Mouse (Mus musculus) midbrain, embryonic 16.5 days (tissue): ENCODE measurements around the gene Sigirr. TPM values are rescaled to one million over a fixed set of nuclear protein-coding genes. Genes with fewer than 3 reads are reported as not detected.
A peak's percentile ranks its signal among the peaks of the same experiment; 100 is the strongest.

ENCODE experiments used
- ATAC-seq: fragments of 200-750 bp; cut with Nextera tagmentation; 2 replicates; pipeline ENCODE4 v1.8.0; 2017; ENCODE audit warnings: moderate TSS enrichment
- H3K27ac ChIP-seq: fragments of 300-500 bp; sonication (generic); 2 replicates; pipeline ENCODE4 v1.5.1; 2014; ENCODE audit warnings: mild to moderate bottlenecking, low read length, mixed read lengths
- H3K27me3 ChIP-seq: fragments of 300-500 bp; sonication (generic); 2 replicates; pipeline ENCODE4 v1.6.1; 2014; ENCODE audit warnings: low read depth, low read length, mixed read lengths; ENCODE audit not compliant: control insufficient read depth, insufficient read depth
- H3K36me3 ChIP-seq: fragments of 300-500 bp; sonication (generic); 2 replicates; pipeline ENCODE4 v1.6.1; 2014; ENCODE audit warnings: mild to moderate bottlenecking, low read length, moderate library complexity, mixed read lengths; ENCODE audit not compliant: control insufficient read depth, insufficient read depth
- H3K4me1 ChIP-seq: fragments of 300-500 bp; sonication (generic); 2 replicates; pipeline ENCODE4 v1.6.1; 2014; ENCODE audit warnings: mild to moderate bottlenecking, low read length, mixed read lengths; ENCODE audit not compliant: control insufficient read depth, insufficient read depth
- H3K4me2 ChIP-seq: fragments of 300-500 bp; sonication (generic); 2 replicates; pipeline ENCODE4 v1.6.1; 2014; ENCODE audit warnings: mild to moderate bottlenecking, low read length, mixed read lengths
- H3K4me3 ChIP-seq: fragments of 300-500 bp; sonication (generic); 2 replicates; pipeline ENCODE4 v1.5.1; 2014; ENCODE audit warnings: low read depth, mild to moderate bottlenecking, low read length, moderate library complexity, mixed read lengths
- H3K9ac ChIP-seq: fragments of 300-500 bp; sonication (generic); 2 replicates; pipeline ENCODE4 v1.6.1; 2014; ENCODE audit warnings: low read depth, low read length, mixed read lengths
- H3K9me3 ChIP-seq: fragments of 300-500 bp; sonication (generic); replicated peaks from 2 replicates; pipeline ENCODE4 v1.6.1; 2014; ENCODE audit warnings: mild to moderate bottlenecking, low read length, mixed read lengths; ENCODE audit not compliant: control insufficient read depth, poor library complexity, severe bottlenecking
- WGBS: fragments of 180-500 bp; shearing (Covaris S2); extraction: QIAGEN DNeasy Blood & Tissue Kit; methylation state at CpG from one replicate; pipeline ENCODE4 v1.1.7; 2014; 5-methylcytosine and 5-hydroxymethylcytosine counted together
- polyA plus RNA-seq: library from polyadenylated mRNA; unstranded; fragments of >200 nt; fragmentation: Nextera tagmentation; extraction: Ambion mirVana; gene quantifications from 2 replicates; pipeline ENCODE4 v1.2.1, GENCODE M21; 2015

Sigirr gene
- polyA plus RNA-seq, 1 experiment from 2014 or later = 2.0 TPM

- no peak within 1 kb of the TSS for H3K4me2 ChIP-seq
- no peaks in the 10 kb centered on the region for H3K4me1 ChIP-seq
- ATAC-seq = no peak
- H3K9ac ChIP-seq = no peak within 1 kb of the TSS
- no peaks in the 10 kb centered on the region for H3K36me3 ChIP-seq
- H3K27me3 ChIP-seq = no peaks in the 10 kb centered on the region
- H3K27ac ChIP-seq = no peak within 1 kb of the TSS
- H3K4me3 ChIP-seq = no peak within 1 kb of the TSS
- no peaks in the 10 kb centered on the region for H3K9me3 ChIP-seq
- 18% methylated on average over 9 of the region's 9 CpGs for WGBS
Measured at GRCm38 (mm10) chr7:141117636-141118035, 17.3 kb upstream of the Sigirr start, which contains the start of gene Ano9. Gene Ano9, minus strand, starts transcription at chr7:141117806.

GRCm38 (mm10) chr7:141115874-141116273 is 15.5 kb upstream of the Sigirr start:
- H3K4me1 ChIP-seq = no peaks in the 10 kb centered on the region
- no peak overlapping the region for H3K9ac ChIP-seq
- H3K9me3 ChIP-seq = no peaks in the 10 kb centered on the region
- H3K36me3 ChIP-seq = no peaks in the 10 kb centered on the region
- H3K27ac ChIP-seq = no peak overlapping the region
- 85% methylated on average over 9 of the region's 9 CpGs for whole genome bisulfite sequencing
- H3K4me2 ChIP-seq = no peak overlapping the region
- no peak for ATAC-seq
- H3K27me3 ChIP-seq = no peaks in the 10 kb centered on the region
- H3K4me3 ChIP-seq = no peak overlapping the region

GRCm38 (mm10) chr7:141103161-141103560 is 2.8 kb upstream of the Sigirr start:
- Histone ChIP-seq H3K27ac (no peak overlapping the region), H3K4me2 (no peak overlapping the region), H3K9ac (no peak overlapping the region), H3K4me3 (no peak overlapping the region), H3K36me3 (no peaks in the 10 kb centered on the region), H3K4me1 (peaks cover 4% of the 10 kb centered on the region; the same call in 1 of the 2 replicates), H3K9me3 (no peaks in the 10 kb centered on the region), H3K27me3 (peaks cover 34% of the 10 kb centered on the region)
- WGBS = 71% methylated on average over 3 of the region's 3 CpGs
- no peak for ATAC-seq

GRCm38 (mm10) chr7:141097177-141097576 is 3.2 kb downstream of the Sigirr start:
- Histone ChIP-seq H3K36me3 (no peaks in the 10 kb centered on the region), H3K4me2 (no peak overlapping the region), H3K9me3 (no peaks in the 10 kb centered on the region), H3K27ac (no peak overlapping the region), H3K4me1 (peaks cover 4% of the 10 kb centered on the region; the same call in 1 of the 2 replicates), H3K4me3 (no peak overlapping the region), H3K27me3 (peaks cover 35% of the 10 kb centered on the region), H3K9ac (no peak overlapping the region)
- 88% methylated on average over 5 of the region's 5 CpGs for WGBS
- no peak for ATAC-seq

GRCm38 (mm10) chr7:141096649-141097056 is 3.7 kb downstream of the Sigirr start:
- 56% methylated on average over 6 of the region's 6 CpGs for WGBS
- H3K4me2 ChIP-seq = no peak overlapping the region

GRCm38 (mm10) chr7:141096021-141096420 is 4.4 kb downstream of the Sigirr start:
- no peak overlapping the region for H3K4me3 ChIP-seq
- peaks cover 28% of the 10 kb centered on the region for H3K27me3 ChIP-seq
- 81% methylated on average over 6 of the region's 6 CpGs for WGBS
- no peak for ATAC-seq
- H3K9ac ChIP-seq = no peak overlapping the region
- no peaks in the 10 kb centered on the region for H3K9me3 ChIP-seq
- peaks cover 4% of the 10 kb centered on the region; the same call in 1 of the 2 replicates for H3K4me1 ChIP-seq
- H3K4me2 ChIP-seq = no peak overlapping the region
- no peaks in the 10 kb centered on the region for H3K36me3 ChIP-seq
- H3K27ac ChIP-seq = no peak overlapping the region

More at GRCm38 (mm10) chr7:141096649-141097056, 3.7 kb downstream of the Sigirr start:
- no peak overlapping the region for H3K9ac ChIP-seq
- H3K27ac ChIP-seq = no peak overlapping the region
- H3K4me3 ChIP-seq = no peak overlapping the region
- H3K4me1 ChIP-seq = peaks cover 4% of the 10 kb centered on the region; the same call in 1 of the 2 replicates
- no peak for ATAC-seq
- no peaks in the 10 kb centered on the region for H3K9me3 ChIP-seq
- H3K27me3 ChIP-seq = peaks cover 34% of the 10 kb centered on the region
- H3K36me3 ChIP-seq = no peaks in the 10 kb centered on the region

- Histone ChIP-seq H3K27me3 (peaks cover 19% of the 10 kb centered on the region), H3K4me1 (no peaks in the 10 kb centered on the region; the same call in 1 of the 2 replicates), H3K9me3 (no peaks in the 10 kb centered on the region), H3K9ac (no peak overlapping the region), H3K36me3 (no peaks in the 10 kb centered on the region), H3K4me2 (no peak overlapping the region), H3K4me3 (no peak overlapping the region), H3K27ac (no peak overlapping the region)
- 68% methylated on average over 15 of the region's 15 CpGs for WGBS
- ATAC-seq = no peak
Measured at GRCm38 (mm10) chr7:141094487-141095205, 5.7 kb downstream of the Sigirr start.

- Histone ChIP-seq H3K4me2 (no peak overlapping the region), H3K36me3 (no peaks in the 10 kb centered on the region), H3K27me3 (peaks cover 19% of the 10 kb centered on the region), H3K4me3 (no peak overlapping the region), H3K9ac (no peak overlapping the region), H3K27ac (no peak overlapping the region), H3K9me3 (no peaks in the 10 kb centered on the region), H3K4me1 (no peaks in the 10 kb centered on the region)
- ATAC-seq = no peak
- 85% methylated on average over 6 of the region's 6 CpGs for WGBS
Measured at GRCm38 (mm10) chr7:141093950-141094349, 6.4 kb downstream of the Sigirr start.

- Histone ChIP-seq H3K9ac (no peak overlapping the region), H3K27me3 (peaks cover 28% of the 10 kb centered on the region), H3K4me2 (peak overlapping the region; percentile 32), H3K9me3 (no peaks in the 10 kb centered on the region), H3K27ac (no peak overlapping the region), H3K4me3 (peak overlapping the region; percentile 17; the same call in 1 of the 2 replicates), H3K36me3 (no peaks in the 10 kb centered on the region), H3K4me1 (no peaks in the 10 kb centered on the region)
- peak; percentile 83 for ATAC-seq
- WGBS = 4% methylated on average over 37 of the region's 37 CpGs
Measured at GRCm38 (mm10) chr7:141092051-141092735, 8.2 kb downstream of the Sigirr start.
